Mouse (Mus musculus) ES-E14 (cell line): ENCODE data around the gene Pde9a.

Experiments used
- CHD2 ChIP-seq: IDR thresholded peaks from 2 replicates; pipeline ENCODE4 v1.6.1; 2014; ENCODE audit warnings: mild to moderate bottlenecking, low read depth, low read length, inconsistent platforms
- HCFC1 ChIP-seq: IDR thresholded peaks from 2 replicates; pipeline ENCODE4 v1.6.1; 2012; ENCODE audit warnings: low read length, inconsistent platforms, borderline replicate concordance; ENCODE audit not compliant: insufficient read depth
- MAFK ChIP-seq: IDR thresholded peaks from 2 replicates; pipeline ENCODE4 v1.6.1; 2014; ENCODE audit warnings: mild to moderate bottlenecking, low read depth, low read length, inconsistent platforms; ENCODE audit not compliant: insufficient read depth
- ZC3H11A ChIP-seq: IDR thresholded peaks from 2 replicates; pipeline ENCODE4 v1.6.1; 2012; ENCODE audit warnings: low read depth, mild to moderate bottlenecking, inconsistent platforms, low read length, borderline replicate concordance
- ZNF384 ChIP-seq: IDR thresholded peaks from 2 replicates; pipeline ENCODE4 v1.6.1; 2012; ENCODE audit warnings: low read depth, low read length, inconsistent platforms

DNA sequence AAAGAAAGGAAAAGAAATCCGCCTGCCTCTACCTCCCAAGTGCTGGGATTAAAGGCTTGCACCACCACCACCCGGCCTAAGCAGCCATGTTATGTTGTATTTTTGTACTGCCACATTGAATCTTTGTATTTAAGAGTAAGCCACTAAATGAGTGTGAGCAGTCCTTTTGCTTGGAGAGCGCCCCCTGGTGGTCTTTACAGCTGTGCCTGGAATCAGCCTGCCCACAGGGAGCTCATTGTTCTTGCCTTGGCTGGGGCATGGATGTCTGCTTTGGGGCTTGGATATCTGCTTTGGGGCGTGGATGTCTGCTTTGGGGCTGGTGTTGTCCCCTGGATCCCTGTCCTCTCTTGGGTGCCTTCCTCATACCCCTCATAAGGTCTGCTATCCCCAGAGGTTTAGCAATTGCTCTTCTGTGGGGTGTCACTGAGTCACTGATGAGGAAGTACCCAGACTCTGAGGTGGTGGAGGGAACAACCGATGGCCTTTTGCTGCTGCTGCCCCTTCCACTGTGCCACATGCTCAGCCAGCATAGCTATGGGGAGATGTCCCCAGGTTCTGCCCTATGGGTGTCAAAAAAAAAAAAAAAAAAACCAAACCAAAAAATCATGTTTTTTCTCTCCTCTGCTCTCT is 41.7 kb upstream of the Pde9a start:
- TF ChIP-seq ZC3H11A (no peak; the same call in 1 of the 2 replicates), ZNF384 (no peak), MAFK (no peak), CHD2 (no peak), HCFC1 (no peak)
